Mouse (Mus musculus): ENCODE measurements around the gene Nhej1. TPM values are rescaled to one million over a fixed set of nuclear protein-coding genes. Genes with fewer than 3 reads are reported as not detected.

The Nhej1 gene
- polyA plus RNA-seq (2016; fragmentation: Nextera tagmentation; extraction: Ambion mirVana): 10.7 and 11.5 TPM in 2 replicates

DNA sequence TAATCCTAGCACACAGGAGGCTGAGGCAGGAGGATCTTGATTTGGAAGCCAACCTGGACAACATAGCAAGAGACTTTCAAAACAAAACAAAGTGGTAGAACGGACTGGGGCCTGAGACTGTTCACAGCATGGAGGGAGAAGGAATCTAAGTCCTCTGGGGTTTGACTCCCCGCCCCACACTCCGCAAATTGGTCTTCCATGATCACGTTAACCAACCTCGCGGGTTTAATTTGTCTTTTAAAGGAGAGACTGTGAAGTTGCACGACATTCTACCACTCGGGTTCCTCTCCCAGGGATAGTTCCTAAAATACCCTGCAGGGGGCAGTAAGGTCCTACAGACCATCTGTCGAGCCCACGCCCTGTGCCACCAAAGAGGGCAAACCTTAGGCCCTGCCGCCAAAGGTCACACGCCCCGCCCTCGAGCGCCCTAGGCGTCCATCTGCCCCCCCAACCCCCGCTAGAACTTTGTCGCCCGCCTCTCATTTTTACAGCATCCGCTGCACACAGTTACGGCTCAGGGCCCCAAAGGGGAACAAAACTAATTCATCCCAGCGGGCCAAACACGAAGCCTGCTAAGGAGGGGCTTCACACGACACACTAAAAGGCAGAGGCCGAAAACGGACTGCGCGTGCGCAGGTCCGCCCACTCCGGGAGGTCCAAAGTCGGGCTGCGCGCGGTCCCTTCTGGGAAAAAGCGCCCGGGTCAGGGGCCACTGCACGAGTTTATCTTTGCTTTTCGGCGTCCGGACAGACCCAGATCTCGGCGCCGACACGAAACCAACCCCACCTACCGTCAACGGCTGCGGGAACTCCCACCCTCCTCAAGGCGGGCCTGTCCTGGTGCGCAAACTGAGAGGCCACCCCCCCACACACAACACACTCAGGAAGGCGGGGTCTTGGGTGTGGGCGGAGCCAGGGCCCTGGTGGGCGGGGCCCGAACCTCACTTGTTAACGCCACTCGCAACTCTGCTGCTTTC, at the start of gene Nhej1:
TSS of gene Nhej1 (minus strand) at position 855 of the 976 bp plus-strand sequence.
- Histone ChIP-seq H3K9me3 (no peaks in the 10 kb centered on the region), H3K9ac (peak within 1 kb of the TSS; percentile 61), H3K4me2 (replicated peaks) (peak within 1 kb of the TSS; percentile 63), H3K27ac (peak within 1 kb of the TSS; percentile 86), H3K27me3 (replicated peaks) (no peaks in the 10 kb centered on the region), H3K4me1 (peaks cover 12% of the 10 kb centered on the region; the same call in 1 of the 2 replicates), H3K36me3 (no peaks in the 10 kb centered on the region), H3K4me3 (peak within 1 kb of the TSS; percentile 55)
- peak; percentile 92 for ATAC-seq (ENCODE audit: low FRiP score, low read depth)
- WGBS: 1% methylated on average over 56 of the region's 56 CpGs

DNA sequence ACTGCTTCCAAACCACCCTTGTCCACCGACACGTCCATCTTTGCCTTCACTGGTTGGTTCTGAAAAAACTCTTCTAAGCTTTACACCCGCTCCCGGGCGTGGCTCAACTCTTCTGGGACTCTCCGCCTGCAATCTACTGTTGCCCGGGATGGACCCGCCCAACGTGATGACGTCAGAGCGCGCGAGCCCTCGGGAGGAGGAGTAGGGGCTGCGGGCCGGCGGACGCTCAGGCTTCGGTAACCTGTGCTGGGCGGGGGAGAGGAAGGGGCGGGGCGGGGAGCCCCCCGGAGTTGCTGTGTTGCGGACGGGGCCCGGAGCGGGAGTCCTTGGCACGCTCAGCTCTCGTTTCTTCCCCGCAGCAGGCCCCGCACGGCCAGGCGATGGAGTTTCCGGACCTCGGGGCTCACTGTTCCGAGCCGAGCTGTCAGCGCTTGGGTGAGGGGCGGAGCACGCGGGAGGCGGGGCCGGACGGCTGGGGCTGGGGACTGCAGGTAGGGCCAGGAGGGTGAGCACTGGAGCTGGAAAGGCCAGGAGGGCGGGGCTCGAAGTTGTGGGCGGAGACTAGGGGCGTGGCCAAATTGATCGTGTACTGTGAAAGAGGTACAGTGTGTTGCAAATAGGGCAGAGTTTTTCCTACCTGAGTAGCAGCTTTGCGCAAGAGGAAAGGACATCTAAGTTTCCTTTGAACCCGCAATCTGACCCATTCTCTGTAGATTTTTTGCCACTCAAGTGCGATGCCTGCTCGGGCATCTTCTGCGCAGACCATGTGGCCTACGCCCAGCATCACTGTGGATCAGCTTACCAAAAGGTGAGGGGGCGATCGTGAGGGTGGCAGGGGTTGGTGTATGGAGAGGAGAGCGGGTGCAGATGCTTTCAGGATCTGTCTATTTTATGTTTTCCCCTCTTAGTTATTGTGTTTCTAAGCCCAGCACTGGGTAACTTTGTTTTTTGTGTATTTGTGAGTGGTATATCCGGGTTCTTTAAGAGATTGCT, 43.8 kb upstream of the Nhej1 start, which contains the start of gene Zfand2b:
TSS of gene Zfand2b (plus strand) at position 175 of the 993 bp plus-strand sequence.
- Histone ChIP-seq H3K27ac (peak within 1 kb of the TSS; percentile 86), H3K4me1 (peaks cover 13% of the 10 kb centered on the region)
- WGBS: 1% methylated on average over 59 of the region's 59 CpGs

DNA sequence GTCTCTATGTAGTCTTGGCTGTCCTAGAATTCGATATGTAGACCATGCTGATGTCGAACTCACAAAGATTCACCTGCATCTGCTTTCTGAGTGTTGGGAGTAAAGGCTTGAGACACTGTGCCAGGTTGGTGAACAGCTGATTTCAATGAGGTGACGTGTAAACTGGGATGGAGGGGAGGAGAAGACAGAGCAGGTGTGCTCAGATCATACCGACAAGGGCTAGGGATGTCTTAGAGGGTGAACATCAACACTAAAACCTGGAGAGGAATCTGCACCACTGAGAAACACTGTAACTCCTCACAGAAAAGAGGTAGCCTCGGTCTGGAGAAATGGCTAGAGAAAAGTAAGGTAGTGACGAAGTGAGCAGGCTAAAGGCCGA, 43.1 kb upstream of the Nhej1 start:
- peak overlapping the region; percentile 72 for H3K4me3 ChIP-seq
- no peak overlapping the region for H3K27ac ChIP-seq
- peaks cover 29% of the 10 kb centered on the region for H3K36me3 ChIP-seq
- H3K27me3 ChIP-seq (replicated peaks): no peaks in the 10 kb centered on the region
- H3K9ac ChIP-seq: peak overlapping the region; percentile 40; the same call in 1 of the 2 replicates
- no peaks in the 10 kb centered on the region for H3K9me3 ChIP-seq
- 11% methylated on average over 7 of the region's 7 CpGs for WGBS
- H3K4me2 ChIP-seq (replicated peaks): peak overlapping the region; percentile 71
- peak; percentile 2; the same call in 1 of the 2 replicates for ATAC-seq (ENCODE audit: low FRiP score, low read depth)
- peaks cover 13% of the 10 kb centered on the region for H3K4me1 ChIP-seq

More for the DNA sequence above, 43.8 kb upstream of the Nhej1 start, which contains the start of gene Zfand2b:
- Histone ChIP-seq H3K36me3 (peaks cover 36% of the 10 kb centered on the region), H3K9ac (peak within 1 kb of the TSS; percentile 70), H3K27me3 (replicated peaks) (no peaks in the 10 kb centered on the region), H3K4me2 (replicated peaks) (peak within 1 kb of the TSS; percentile 71), H3K9me3 (no peaks in the 10 kb centered on the region), H3K4me3 (peak within 1 kb of the TSS; percentile 72)
- peak; percentile 98 for ATAC-seq (ENCODE audit: low FRiP score, low read depth)

DNA sequence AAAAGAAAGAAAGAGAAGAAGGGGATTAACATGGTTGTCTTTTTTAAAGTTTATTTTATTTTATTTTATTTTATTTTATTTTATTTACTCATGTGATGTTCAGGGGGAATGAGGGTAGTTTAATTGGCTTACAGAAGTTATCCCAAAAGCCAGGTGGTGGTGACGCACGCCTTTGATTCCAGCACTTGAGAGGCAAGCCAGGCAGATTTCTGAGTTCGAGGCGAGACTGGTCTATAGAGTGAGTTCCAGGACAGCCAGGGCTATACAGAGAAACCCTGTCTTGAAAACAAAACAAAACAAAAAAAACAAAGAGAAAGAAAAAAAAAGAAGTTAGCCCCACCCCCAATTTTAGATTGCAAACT, 35.2 kb upstream of the Nhej1 start:
- Histone ChIP-seq H3K9me3 (no peaks in the 10 kb centered on the region), H3K4me3 (no peak overlapping the region), H3K9ac (no peak overlapping the region), H3K36me3 (no peaks in the 10 kb centered on the region), H3K4me1 (no peaks in the 10 kb centered on the region), H3K27me3 (replicated peaks) (no peaks in the 10 kb centered on the region), H3K27ac (no peak overlapping the region), H3K4me2 (replicated peaks) (no peak overlapping the region)
- 89% methylated on average over 4 of the region's 4 CpGs for WGBS
- no peak for ATAC-seq (ENCODE audit: low FRiP score, low read depth)

DNA sequence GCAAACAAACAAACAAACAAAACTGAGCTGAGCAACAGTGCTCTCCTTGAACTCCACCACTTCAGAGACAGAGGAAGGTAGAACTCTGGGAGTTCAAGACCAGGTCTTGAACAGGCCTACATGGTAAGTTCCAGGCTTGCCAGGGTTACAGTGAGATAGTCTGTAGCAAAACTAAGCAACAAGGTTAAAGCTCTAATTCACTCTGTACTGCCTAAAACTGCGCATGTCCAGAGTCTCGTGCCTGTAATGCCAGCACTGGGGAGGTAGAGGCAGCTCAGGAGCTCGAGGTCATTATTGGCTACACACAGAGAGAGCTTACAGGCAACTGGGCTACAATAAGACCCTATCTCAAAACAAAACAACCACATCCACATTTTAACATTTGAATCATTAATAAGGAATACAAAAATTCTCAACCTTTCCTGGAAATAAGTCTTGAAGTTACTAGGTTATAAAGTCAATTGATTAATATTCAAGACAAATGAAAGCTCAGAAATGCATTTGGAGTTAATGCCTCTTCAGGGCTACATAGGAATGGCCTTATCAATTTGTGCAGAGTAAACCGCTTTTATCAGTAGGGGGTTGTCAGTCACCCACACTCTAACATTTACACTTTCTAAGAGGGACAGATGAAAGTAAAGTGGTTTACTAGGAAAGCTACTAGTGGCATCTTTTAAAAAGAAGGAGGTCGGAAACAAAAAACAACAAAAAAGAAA, 34.7 kb upstream of the Nhej1 start:
- H3K36me3 ChIP-seq: no peaks in the 10 kb centered on the region
- no peak overlapping the region for H3K27ac ChIP-seq
- H3K9ac ChIP-seq: no peak overlapping the region
- no peak overlapping the region for H3K4me3 ChIP-seq
- H3K9me3 ChIP-seq: no peaks in the 10 kb centered on the region
- no peaks in the 10 kb centered on the region for H3K27me3 ChIP-seq (replicated peaks)
- 76% methylated on average over 5 of the region's 5 CpGs for WGBS
- no peak for ATAC-seq (ENCODE audit: low FRiP score, low read depth)
- H3K4me2 ChIP-seq (replicated peaks): no peak overlapping the region
- H3K4me1 ChIP-seq: no peaks in the 10 kb centered on the region

DNA sequence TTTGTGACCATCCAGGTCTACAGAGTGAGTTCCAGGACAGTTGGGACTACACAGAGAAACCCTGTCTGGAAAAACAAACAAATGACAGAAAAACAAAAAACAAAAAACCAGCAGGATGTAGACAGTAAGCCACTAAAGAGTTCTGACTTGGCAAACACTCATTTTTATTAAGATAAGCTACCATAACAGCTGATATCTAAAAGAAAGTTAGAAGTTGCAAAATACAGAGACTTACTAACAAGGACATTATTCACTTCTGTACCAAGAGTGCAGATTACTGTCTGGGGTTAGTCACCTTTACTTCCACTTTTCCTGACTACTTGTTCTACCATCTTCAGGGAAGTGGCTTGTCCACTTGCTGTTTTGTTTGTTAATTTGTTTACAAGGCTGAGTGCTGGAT, 34.0 kb upstream of the Nhej1 start:
- H3K27me3 ChIP-seq (replicated peaks): no peaks in the 10 kb centered on the region
- H3K27ac ChIP-seq: no peak overlapping the region
- H3K9me3 ChIP-seq: no peaks in the 10 kb centered on the region
- ATAC-seq (ENCODE audit: low FRiP score, low read depth): no peak
- H3K9ac ChIP-seq: no peak overlapping the region
- H3K4me2 ChIP-seq (replicated peaks): no peak overlapping the region
- no peaks in the 10 kb centered on the region for H3K4me1 ChIP-seq
- H3K36me3 ChIP-seq: no peaks in the 10 kb centered on the region
- H3K4me3 ChIP-seq: no peak overlapping the region

DNA sequence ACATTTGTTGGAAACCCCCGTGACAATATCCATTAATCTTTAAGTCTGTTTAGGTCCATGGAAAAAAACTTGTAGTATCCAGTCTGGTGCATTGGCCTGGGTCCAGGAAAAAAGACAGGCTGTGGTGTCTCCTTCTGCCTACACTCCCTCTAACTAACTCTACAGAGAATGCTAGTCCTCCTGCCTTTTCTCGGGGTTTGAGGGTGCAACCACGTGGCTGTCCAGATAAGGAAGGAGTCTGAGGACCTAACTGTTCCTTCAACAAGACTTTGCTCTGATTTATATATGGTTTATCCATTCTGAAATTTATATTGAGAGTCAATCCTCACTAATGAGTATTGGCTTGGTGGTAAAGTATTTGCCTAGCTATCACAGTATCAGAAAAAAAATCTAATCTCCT, 30.8 kb upstream of the Nhej1 start:
- H3K4me3 ChIP-seq: no peak overlapping the region
- no peaks in the 10 kb centered on the region for H3K4me1 ChIP-seq
- H3K27ac ChIP-seq: no peak overlapping the region
- ATAC-seq (ENCODE audit: low FRiP score, low read depth): no peak
- no peak overlapping the region for H3K9ac ChIP-seq
- H3K36me3 ChIP-seq: no peaks in the 10 kb centered on the region
- WGBS: 64% methylated on average over 3 of the region's 3 CpGs
- H3K9me3 ChIP-seq: no peaks in the 10 kb centered on the region
- H3K27me3 ChIP-seq (replicated peaks): no peaks in the 10 kb centered on the region
- H3K4me2 ChIP-seq (replicated peaks): no peak overlapping the region

DNA sequence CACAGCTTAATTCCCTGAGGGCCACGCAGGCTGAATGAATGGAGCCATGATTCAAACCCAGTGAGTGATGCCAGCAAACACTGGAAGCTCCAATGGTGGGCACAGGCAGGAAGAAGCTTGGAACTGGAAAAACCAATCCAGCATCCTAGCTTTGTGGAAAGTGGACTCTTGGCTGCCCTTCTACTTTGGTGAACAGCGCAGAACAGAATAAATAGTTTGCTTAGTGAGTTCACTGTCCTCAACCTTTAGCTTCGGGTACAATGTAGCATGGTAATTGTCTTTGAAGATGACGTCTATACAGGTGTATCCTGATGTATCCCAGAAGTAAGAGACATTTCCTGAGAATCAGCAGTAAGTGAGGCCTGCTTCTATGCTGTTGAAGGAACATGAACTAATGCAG, 23.7 kb upstream of the Nhej1 start:
- H3K9me3 ChIP-seq: no peaks in the 10 kb centered on the region
- no peak for ATAC-seq (ENCODE audit: low FRiP score, low read depth)
- H3K9ac ChIP-seq: no peak overlapping the region
- H3K4me2 ChIP-seq (replicated peaks): no peak overlapping the region
- WGBS: 91% methylated on average over 4 of the region's 4 CpGs
- peaks cover 45% of the 10 kb centered on the region for H3K36me3 ChIP-seq
- peaks cover 5% of the 10 kb centered on the region for H3K4me1 ChIP-seq
- H3K27me3 ChIP-seq (replicated peaks): no peaks in the 10 kb centered on the region
- no peak overlapping the region for H3K27ac ChIP-seq
- no peak overlapping the region for H3K4me3 ChIP-seq

DNA sequence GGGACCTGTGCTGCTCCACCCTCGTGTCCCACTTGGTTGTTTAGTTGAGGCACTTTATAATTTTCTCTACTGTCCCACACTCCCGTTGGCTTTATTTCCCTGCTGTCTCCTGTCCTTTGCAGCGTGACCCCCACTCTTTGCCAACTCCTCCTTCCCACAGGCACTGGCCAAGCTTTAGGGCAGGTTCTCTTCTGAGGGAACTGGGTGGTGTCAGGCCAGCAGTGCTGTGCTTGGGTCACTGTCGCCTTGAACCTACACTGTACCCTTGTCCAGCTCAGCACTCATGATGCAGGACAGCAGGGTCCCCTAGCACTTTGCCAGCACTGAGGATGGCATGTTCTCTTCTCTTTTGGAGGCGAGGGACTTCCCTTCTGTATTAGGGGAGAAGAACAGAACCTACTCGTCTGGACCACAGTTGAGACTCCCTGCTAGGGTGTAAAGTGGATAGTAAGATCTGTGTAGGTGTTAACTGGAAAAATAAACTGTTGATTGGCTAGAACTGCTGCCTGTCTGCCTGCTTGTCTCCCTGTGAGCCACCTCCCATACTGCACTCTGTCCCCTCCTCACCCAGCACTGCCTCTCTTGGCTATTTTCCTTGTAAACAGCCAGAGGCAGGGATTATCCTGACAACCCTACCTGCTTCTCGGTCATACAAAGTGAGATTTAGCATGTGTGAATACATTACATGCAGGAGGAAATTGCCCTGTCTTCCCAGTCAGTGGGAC, 22.6 kb upstream of the Nhej1 start:
- no peak for ATAC-seq (ENCODE audit: low FRiP score, low read depth)
- no peak overlapping the region for H3K27ac ChIP-seq
- H3K4me3 ChIP-seq: no peak overlapping the region
- H3K27me3 ChIP-seq (replicated peaks): no peaks in the 10 kb centered on the region
- H3K4me1 ChIP-seq: peaks cover 8% of the 10 kb centered on the region
- 87% methylated on average over 7 of the region's 7 CpGs for WGBS
- no peak overlapping the region for H3K9ac ChIP-seq
- H3K4me2 ChIP-seq (replicated peaks): no peak overlapping the region
- H3K36me3 ChIP-seq: peaks cover 45% of the 10 kb centered on the region
- H3K9me3 ChIP-seq: no peaks in the 10 kb centered on the region

DNA sequence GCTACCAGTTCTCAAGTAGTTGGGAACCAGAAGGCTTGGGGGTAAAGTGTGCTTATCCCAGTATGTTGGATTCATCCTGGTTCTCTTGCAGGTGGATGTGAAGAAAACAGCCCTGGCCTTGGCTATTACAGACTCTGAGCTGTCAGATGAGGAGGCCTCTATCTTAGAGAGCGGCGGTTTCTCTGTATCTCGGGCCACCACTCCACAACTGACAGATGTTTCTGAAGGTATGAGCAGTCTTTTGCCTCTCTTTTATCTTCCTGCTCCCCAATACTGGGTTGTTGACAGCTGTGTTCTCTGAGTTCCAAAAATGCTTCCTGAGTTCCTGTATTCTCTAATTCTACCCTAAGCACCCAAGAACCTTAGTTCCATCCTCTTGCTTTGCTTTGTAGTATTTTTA, 20.6 kb upstream of the Nhej1 start:
- Histone ChIP-seq H3K4me3 (no peak overlapping the region), H3K36me3 (peaks cover 45% of the 10 kb centered on the region), H3K4me2 (replicated peaks) (no peak overlapping the region), H3K9ac (no peak overlapping the region), H3K9me3 (no peaks in the 10 kb centered on the region), H3K27ac (no peak overlapping the region), H3K27me3 (replicated peaks) (no peaks in the 10 kb centered on the region), H3K4me1 (peaks cover 18% of the 10 kb centered on the region)
- ATAC-seq (ENCODE audit: low FRiP score, low read depth): no peak
- WGBS: 95% methylated on average over 3 of the region's 3 CpGs
